Mouse (Mus musculus): Measurements from ENCODE around the gene Hmgn2. TPM values are rescaled to one million over a fixed set of nuclear protein-coding genes. Genes with fewer than 3 reads are reported as not detected.
A peak's percentile ranks its signal among the peaks of the same experiment; 100 is the strongest.

The Hmgn2 gene
- polyA plus RNA-seq, 1 experiment from 2014 or later: 1,435 TPM

DNA sequence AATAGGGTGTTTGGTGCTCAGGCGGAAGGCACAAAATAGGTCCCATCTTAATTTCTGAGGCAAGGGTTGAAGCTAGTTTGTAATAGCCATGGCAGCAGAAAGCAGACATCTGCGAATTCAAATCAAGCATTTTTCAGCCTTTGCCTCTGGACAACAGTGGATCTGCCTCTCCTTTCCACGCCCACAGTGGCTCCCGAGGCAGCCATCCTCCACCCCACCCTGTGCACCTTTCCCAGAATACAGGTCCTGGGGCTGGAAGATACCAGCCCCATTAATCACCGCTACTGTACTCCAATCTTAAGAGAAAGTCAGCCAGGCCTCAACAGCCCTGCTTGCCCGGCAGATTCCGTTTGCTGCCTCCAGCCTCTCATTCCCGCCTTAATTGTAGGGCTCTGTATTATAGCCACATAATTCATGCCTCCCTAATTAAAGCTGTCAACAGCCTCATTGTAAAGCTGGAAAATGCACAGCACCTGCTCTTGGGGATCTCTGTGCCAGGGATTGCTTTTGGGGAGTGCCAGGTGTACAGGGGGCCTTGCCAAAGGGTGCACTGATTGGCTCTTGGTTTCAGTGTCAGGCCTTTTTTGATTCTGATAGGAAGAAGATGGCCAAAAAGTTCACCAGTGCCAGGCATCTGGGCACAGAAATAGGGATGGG, 792 bp upstream of the Hmgn2 start:
- Histone ChIP-seq H3K27ac (peak overlapping the region; percentile 100), H3K4me3 (peak overlapping the region; percentile 70), H3K4me1 (replicated peaks) (peaks cover 50% of the 10 kb centered on the region), H3K9ac (peak overlapping the region; percentile 93), H3K36me3 (peaks cover 24% of the 10 kb centered on the region), H3K4me2 (peak overlapping the region; percentile 98), H3K27me3 (no peaks in the 10 kb centered on the region), H3K9me3 (no peaks in the 10 kb centered on the region)
- no peak for ATAC-seq (ENCODE audit: low FRiP score)
- 36% methylated on average over 8 of the region's 8 CpGs for WGBS

DNA sequence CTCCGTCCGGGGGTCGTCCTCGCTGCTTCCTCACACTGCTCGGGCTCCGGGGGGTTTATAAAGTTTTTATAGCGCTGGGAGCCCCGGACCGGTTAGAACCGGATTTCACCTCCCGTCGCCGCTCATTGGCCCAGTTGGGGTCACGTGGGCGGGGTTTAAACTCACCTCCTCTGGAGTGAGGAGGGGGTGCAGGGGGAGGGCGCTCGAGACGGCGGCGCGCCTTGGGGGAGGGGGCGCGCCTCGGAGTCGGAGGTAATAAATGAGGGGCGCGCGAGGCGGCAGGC, 642 bp downstream of the Hmgn2 start:
- Histone ChIP-seq H3K36me3 (peaks cover 34% of the 10 kb centered on the region), H3K27ac (peak overlapping the region; percentile 100), H3K9ac (peak overlapping the region; percentile 93), H3K27me3 (no peaks in the 10 kb centered on the region), H3K9me3 (no peaks in the 10 kb centered on the region), H3K4me3 (peak overlapping the region; percentile 70), H3K4me1 (replicated peaks) (peaks cover 50% of the 10 kb centered on the region), H3K4me2 (peak overlapping the region; percentile 98)
- ATAC-seq (ENCODE audit: low FRiP score): peak; percentile 89
- 0% methylated on average over 28 of the region's 29 CpGs for whole genome bisulfite sequencing

DNA sequence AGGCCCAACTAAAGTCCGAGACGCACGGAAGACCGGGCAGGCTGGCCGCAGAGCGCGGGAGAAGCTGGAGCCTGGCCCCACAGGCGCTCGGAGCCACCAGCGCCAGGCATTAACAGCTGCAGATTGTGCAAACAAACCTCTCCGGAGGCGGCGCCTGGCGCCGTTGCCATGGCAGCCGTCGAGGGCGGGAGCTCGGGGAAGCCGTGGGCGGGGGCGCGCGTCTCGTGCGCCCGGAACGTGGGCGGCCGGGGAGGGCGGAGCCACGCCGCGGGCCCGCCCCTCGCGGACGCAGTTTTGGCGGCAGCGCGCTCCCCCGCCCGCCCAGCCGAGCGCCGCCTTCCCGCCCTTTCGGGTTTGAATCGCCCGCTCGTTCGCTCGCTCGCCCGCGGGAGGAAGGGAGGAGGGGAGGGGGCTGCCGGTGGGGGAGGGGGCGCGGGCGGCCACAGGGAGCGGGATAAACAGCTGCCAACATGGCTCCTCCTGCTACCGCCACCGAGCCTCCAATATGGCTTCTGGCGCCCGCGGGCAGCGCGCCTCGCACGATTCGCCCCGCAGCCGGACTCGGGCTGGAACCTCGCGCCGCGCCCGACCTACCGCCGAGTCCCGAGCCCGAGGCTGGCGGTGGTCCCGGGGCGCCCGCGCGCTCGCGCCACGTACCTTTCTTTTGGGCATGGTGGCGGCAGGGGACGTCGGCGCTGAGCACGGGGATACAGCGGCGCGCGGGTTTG, 1.1 kb downstream of the Hmgn2 start:
- H3K4me1 ChIP-seq (replicated peaks): peaks cover 50% of the 10 kb centered on the region
- peak overlapping the region; percentile 93 for H3K9ac ChIP-seq
- H3K27me3 ChIP-seq: no peaks in the 10 kb centered on the region
- no peaks in the 10 kb centered on the region for H3K9me3 ChIP-seq
- H3K4me2 ChIP-seq: peak overlapping the region; percentile 98
- H3K36me3 ChIP-seq: peaks cover 34% of the 10 kb centered on the region
- H3K4me3 ChIP-seq: peak overlapping the region; percentile 70
- under 1% methylated on average over 88 of the region's 101 CpGs for WGBS
- H3K27ac ChIP-seq: peak overlapping the region; percentile 100
- peak; percentile 69 for ATAC-seq (ENCODE audit: low FRiP score)

DNA sequence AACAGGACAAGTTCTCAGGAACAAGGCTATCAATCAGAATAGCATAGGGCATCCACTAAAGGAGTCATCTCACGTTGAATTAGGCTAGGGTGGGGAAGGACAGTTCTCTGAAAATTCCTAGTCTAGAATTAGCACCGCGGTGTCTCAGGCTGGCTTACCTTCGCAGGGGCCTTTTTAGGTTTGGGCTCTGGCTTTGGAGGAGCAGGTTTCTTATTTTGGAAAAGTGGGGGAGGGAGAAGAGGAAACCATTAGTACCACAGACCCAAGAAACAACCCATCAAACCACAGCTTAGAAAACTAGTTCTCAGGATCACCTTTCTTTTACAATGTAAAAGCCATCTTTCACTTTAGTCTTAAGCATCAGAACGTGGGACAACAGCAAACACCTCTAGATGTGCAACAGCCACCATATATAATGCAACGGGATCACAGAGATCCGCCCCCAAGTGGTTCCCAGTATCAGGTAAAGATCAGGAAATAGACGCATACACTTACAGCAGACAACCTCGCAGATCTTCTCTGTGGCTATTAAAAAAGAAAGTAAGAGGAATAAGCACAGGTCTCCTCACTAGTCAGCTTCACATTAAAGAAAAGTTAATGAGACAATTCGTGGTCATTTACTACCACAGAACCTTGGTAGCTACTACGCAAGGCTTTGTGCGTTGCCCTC, 2.0 kb downstream of the Hmgn2 start:
- WGBS: 52% methylated on average over 12 of the region's 12 CpGs
- H3K9ac ChIP-seq: peak overlapping the region; percentile 93
- H3K36me3 ChIP-seq: peaks cover 34% of the 10 kb centered on the region
- peak overlapping the region; percentile 70 for H3K4me3 ChIP-seq
- peak overlapping the region; percentile 100 for H3K27ac ChIP-seq
- no peaks in the 10 kb centered on the region for H3K27me3 ChIP-seq
- no peaks in the 10 kb centered on the region for H3K9me3 ChIP-seq
- peak overlapping the region; percentile 98 for H3K4me2 ChIP-seq
- H3K4me1 ChIP-seq (replicated peaks): peaks cover 44% of the 10 kb centered on the region
- no peak for ATAC-seq (ENCODE audit: low FRiP score)

DNA sequence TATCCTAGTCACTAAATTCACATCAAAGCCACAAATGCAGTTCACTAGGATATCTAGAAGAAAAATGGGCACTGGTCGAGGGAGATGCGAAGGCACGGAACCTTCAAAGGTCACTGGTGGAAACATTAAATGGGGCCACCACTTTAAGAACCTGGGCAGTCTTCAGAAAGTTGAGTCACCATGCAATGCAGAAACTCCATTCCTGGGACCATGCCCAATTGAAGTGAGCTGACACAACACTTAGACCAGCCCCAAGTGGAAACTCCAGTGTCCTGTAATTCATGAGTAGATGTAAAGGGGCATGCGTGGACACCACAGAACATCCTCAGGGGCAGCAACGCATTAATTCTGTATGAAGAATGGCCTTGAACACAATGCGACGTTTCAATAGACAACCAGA, 5.9 kb downstream of the Hmgn2 start:
- WGBS: 84% methylated on average over 7 of the region's 7 CpGs
- H3K36me3 ChIP-seq: peaks cover 34% of the 10 kb centered on the region
- no peak overlapping the region for H3K27ac ChIP-seq
- peaks cover 14% of the 10 kb centered on the region for H3K4me1 ChIP-seq (replicated peaks)
- H3K4me2 ChIP-seq: no peak overlapping the region
- no peak overlapping the region for H3K9ac ChIP-seq
- no peaks in the 10 kb centered on the region for H3K27me3 ChIP-seq
- H3K9me3 ChIP-seq: no peaks in the 10 kb centered on the region
- no peak overlapping the region for H3K4me3 ChIP-seq
- ATAC-seq (ENCODE audit: low FRiP score): no peak

DNA sequence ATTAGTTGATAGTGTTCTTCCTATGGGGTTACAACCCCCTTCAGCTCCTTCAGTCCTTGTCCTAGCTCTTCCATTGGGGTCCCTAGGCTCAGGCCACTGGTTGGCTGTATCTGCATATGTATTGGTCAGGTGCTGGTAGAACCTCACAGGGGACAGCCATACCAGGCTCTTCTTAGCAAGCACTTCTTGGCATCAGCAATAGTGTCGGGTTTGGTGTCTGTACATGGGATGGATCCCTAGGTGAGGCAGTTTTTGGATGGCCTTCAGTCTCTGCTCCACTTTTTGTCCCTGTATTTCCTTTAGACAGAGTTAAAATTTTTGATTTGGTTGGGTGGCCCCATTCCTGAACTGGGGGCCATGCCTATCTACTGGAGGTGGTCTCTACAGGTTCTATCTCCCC, 9.6 kb downstream of the Hmgn2 start:
- H3K9me3 ChIP-seq: no peaks in the 10 kb centered on the region
- no peak for ATAC-seq (ENCODE audit: low FRiP score)

DNA sequence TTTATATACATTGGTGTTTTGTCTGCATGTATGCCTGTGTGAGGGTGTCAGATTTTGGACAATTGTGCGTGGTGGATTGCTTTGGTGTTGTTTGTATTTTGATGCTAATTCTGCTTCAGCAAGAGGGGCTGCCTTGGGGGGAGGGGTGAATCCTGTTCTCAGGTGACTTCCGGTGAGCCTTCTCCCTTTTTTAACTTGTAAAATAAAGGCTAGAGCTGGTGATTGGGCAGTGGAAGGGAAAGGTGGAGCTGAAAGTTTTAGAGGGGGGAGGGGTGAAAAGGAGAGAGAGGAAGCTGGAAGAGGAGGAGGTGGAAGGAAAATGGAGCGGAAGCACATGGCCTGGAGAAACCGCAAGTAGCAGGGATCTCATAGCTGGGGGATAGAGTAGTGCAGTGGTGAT, 12.1 kb downstream of the Hmgn2 start:
- no peak for ATAC-seq (ENCODE audit: low FRiP score)
- Histone ChIP-seq H3K4me3 (no peak overlapping the region), H3K4me1 (replicated peaks) (no peaks in the 10 kb centered on the region), H3K27me3 (no peaks in the 10 kb centered on the region), H3K9ac (no peak overlapping the region), H3K27ac (no peak overlapping the region), H3K36me3 (no peaks in the 10 kb centered on the region; the same call in 1 of the 2 replicates), H3K9me3 (no peaks in the 10 kb centered on the region), H3K4me2 (no peak overlapping the region)
- WGBS: 88% methylated on average over 4 of the region's 4 CpGs

More for the DNA sequence above, 9.6 kb downstream of the Hmgn2 start:
- no peaks in the 10 kb centered on the region for H3K4me1 ChIP-seq (replicated peaks)
- H3K36me3 ChIP-seq: peaks cover 15% of the 10 kb centered on the region
- no peak overlapping the region for H3K27ac ChIP-seq
- no peak overlapping the region for H3K4me3 ChIP-seq
- no peak overlapping the region for H3K4me2 ChIP-seq
- WGBS: 75% methylated on average over 1 of the region's 1 CpGs
- no peaks in the 10 kb centered on the region for H3K27me3 ChIP-seq
- H3K9ac ChIP-seq: no peak overlapping the region

DNA sequence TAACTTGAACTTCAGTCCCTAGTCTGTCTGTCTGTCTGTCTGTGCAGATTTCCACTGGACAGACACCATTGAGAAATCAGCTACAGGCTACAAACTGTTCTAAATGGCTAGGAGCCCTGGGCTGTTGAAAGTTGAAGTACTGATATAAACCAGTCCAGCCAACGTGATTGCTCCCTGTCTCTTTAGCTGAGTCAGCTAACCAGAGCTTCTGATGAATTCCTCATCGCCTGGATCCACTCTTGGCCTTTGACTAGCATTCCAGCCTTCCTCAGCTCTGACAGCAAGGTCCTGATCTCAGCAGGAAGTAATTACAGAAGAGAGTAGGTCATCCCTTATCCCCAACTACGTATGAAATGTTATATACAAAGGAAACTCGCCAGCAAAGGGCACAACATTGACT, 21.7 kb downstream of the Hmgn2 start:
- no peak for ATAC-seq (ENCODE audit: low FRiP score)
- peaks cover 3% of the 10 kb centered on the region; the same call in 1 of the 2 replicates for H3K9me3 ChIP-seq

DNA sequence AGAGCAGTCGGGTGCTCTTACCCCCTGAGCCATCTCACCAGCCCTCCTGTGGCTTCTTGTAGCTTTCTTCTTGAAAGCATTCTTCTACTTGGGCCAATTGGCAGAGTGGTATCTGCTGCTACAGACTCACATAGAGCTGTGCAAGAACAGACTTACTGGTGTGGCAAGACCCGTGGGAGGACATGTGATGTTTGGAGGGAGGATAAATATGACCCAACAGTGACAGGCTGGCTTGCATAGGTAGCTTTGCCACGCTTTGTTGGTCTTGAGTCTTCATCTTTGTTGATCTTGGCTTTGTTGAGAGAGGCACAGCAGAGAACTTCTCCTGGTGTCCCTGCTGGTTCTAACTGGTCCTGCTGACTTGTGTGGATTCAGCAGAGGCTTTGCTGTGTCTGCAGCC, 24.7 kb downstream of the Hmgn2 start:
- ATAC-seq (ENCODE audit: low FRiP score): no peak
- Histone ChIP-seq H3K4me1 (replicated peaks) (no peaks in the 10 kb centered on the region), H3K36me3 (no peaks in the 10 kb centered on the region), H3K27ac (no peak overlapping the region), H3K9ac (no peak overlapping the region), H3K4me2 (no peak overlapping the region), H3K27me3 (no peaks in the 10 kb centered on the region), H3K4me3 (no peak overlapping the region), H3K9me3 (peaks cover 3% of the 10 kb centered on the region; the same call in 1 of the 2 replicates)
- 86% methylated on average over 3 of the region's 3 CpGs for WGBS

More for the DNA sequence above, 21.7 kb downstream of the Hmgn2 start:
- no peaks in the 10 kb centered on the region for H3K27me3 ChIP-seq
- WGBS: 71% methylated on average over 4 of the region's 4 CpGs
- no peaks in the 10 kb centered on the region for H3K36me3 ChIP-seq
- H3K4me1 ChIP-seq (replicated peaks): no peaks in the 10 kb centered on the region
- no peak overlapping the region for H3K4me2 ChIP-seq
- H3K4me3 ChIP-seq: no peak overlapping the region
- H3K27ac ChIP-seq: no peak overlapping the region
- no peak overlapping the region for H3K9ac ChIP-seq

DNA sequence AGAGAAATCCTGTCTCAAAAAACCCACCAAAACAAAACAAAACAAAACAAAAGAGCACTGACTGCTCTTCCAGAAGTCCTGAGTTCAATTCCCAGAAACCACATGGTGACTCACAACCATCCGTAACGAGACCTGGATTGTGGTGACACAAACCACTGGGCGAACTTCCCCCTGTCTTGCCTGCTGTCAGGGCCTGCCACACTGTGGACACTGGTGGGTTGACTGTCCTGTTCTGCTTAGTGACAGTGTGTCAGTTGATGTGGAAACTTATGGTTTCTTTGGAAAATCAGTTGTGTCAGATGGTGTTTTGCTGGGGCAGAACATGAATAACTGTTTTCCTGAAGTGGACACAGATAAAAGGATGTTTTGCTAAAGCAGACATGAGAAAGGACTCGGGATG, 25.8 kb downstream of the Hmgn2 start:
- Histone ChIP-seq H3K9me3 (peaks cover 3% of the 10 kb centered on the region; the same call in 1 of the 2 replicates), H3K4me2 (no peak overlapping the region), H3K27ac (no peak overlapping the region), H3K4me1 (replicated peaks) (no peaks in the 10 kb centered on the region), H3K36me3 (no peaks in the 10 kb centered on the region), H3K9ac (no peak overlapping the region), H3K4me3 (no peak overlapping the region), H3K27me3 (no peaks in the 10 kb centered on the region)
- ATAC-seq (ENCODE audit: low FRiP score): no peak
- WGBS: 90% methylated on average over 4 of the region's 4 CpGs

DNA sequence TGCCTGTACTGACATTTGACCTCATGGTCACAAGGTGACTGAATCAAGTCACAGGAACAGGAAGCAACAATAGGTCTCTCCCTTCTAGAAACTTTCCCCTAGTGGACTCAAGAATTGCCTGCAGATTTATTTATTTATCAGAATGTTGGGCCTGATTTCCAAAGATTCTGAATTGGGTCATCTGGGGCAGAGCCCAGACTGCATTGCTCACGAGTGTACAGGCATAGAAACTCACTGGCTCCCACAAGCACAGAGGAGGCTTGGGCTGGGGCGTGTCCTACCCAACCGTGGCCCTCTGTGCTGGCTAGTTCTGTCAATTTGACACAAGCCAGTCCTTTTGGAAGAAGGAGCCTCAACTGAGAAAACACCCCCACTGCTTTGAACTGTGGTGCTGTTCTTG, 26.9 kb downstream of the Hmgn2 start:
- 38% methylated on average over 3 of the region's 3 CpGs for WGBS
- Histone ChIP-seq H3K27me3 (no peaks in the 10 kb centered on the region), H3K9me3 (peaks cover 3% of the 10 kb centered on the region; the same call in 1 of the 2 replicates), H3K4me1 (replicated peaks) (no peaks in the 10 kb centered on the region), H3K4me2 (no peak overlapping the region), H3K9ac (no peak overlapping the region), H3K4me3 (no peak overlapping the region), H3K36me3 (no peaks in the 10 kb centered on the region), H3K27ac (no peak overlapping the region)
- no peak for ATAC-seq (ENCODE audit: low FRiP score)

DNA sequence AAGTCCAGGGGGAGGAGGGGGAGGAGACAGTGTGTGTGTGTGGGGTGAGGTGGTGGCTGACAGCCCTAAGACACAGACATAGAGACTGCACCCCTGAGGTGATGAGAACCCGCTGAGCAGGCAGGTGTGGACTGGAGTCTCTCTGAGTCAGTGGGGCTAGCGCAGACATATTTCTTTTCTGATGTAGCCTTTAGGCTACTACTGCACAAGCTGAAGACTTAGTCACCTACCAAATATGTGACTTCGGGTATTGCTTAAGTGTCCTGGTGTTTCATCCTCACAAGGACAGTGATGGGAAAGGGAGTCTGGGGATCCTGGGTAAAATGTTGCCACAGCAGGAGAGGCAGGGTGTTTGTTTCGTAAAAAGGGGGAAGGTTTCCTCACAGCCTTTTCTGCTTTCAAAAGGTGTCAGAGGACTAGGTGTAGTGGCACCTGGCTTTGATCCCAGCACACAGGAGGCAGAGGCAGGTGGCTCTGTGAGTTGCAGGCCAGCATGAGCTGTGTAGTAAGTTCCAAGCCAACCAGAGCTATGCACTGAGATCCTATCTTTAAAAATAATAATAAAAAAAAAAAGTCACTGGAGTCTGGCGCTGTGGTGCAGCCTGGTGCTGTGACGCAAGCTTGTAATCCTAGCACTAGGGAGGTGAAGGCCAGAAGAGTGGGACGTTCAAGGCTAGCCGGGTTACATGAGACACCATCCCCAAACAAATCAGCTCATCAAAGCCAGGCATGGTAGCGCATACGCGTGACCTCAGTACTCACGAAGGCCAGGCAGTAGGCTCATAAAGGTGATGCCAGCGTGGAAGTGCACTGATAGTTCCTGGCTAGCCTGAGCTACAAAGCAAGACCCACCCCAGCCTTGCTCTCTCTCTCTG, 27.8 kb downstream of the Hmgn2 start:
- no peak overlapping the region for H3K9ac ChIP-seq
- no peaks in the 10 kb centered on the region for H3K27me3 ChIP-seq
- ATAC-seq (ENCODE audit: low FRiP score): no peak
- no peaks in the 10 kb centered on the region for H3K36me3 ChIP-seq
- WGBS: 90% methylated on average over 13 of the region's 13 CpGs
- H3K9me3 ChIP-seq: no peaks in the 10 kb centered on the region
- H3K27ac ChIP-seq: no peak overlapping the region
- no peak overlapping the region for H3K4me3 ChIP-seq
- no peak overlapping the region for H3K4me2 ChIP-seq
- H3K4me1 ChIP-seq (replicated peaks): no peaks in the 10 kb centered on the region
